Mouse (Mus musculus): ENCODE data around the gene Gm10024. TPM values are rescaled to one million over a fixed set of nuclear protein-coding genes. Genes with fewer than 3 reads are reported as not detected.
"Not testable (repeated sequence)": the region's sequence is repeated elsewhere in the genome, so short reads cannot be mapped to it uniquely, and the experiment has no call there.

Gene Gm10024
- not detected for total RNA-seq (2021)
- long read RNA-seq, experiment 1: 0 reads
- long read RNA-seq, experiment 2: 0 reads

GRCm38 (mm10) chr10:77711157-77711556, at the start of gene Gm10024:
Gene Gm10024 (plus strand): TSS chr10:77711457.
- DNase-seq: not testable (repeated sequence)

- no peak for DNase-seq
These were observed 47.1 kb upstream of the Gm10024 start for GRCm38 (mm10) chr10:77663949-77664665.

- no peak for DNase-seq
These were observed 44.9 kb upstream of the Gm10024 start for GRCm38 (mm10) chr10:77666342-77666741.

- no peak for DNase-seq
These were observed 43.9 kb upstream of the Gm10024 start for GRCm38 (mm10) chr10:77667402-77667801.

GRCm38 (mm10) chr10:77670710-77671109, 40.5 kb upstream of the Gm10024 start:
- no peak for DNase-seq

- DNase-seq: no peak
These were observed 39.7 kb upstream of the Gm10024 start for GRCm38 (mm10) chr10:77671519-77671918.

- DNase-seq: no peak
These were observed 37.5 kb upstream of the Gm10024 start for GRCm38 (mm10) chr10:77673765-77674164.

GRCm38 (mm10) chr10:77677562-77677961, 33.7 kb upstream of the Gm10024 start:
- no peak for DNase-seq

- DNase-seq: no peak
These were observed 28.3 kb upstream of the Gm10024 start for GRCm38 (mm10) chr10:77682994-77683393.

GRCm38 (mm10) chr10:77684181-77684580, 27.1 kb upstream of the Gm10024 start:
- DNase-seq: no peak

- DNase-seq: no peak
These were observed 25.2 kb upstream of the Gm10024 start, which contains the start of gene Tspear for GRCm38 (mm10) chr10:77685895-77686664. Gene Tspear (plus strand): TSS chr10:77686569.

GRCm38 (mm10) chr10:77687021-77687420, 24.2 kb upstream of the Gm10024 start:
- no peak for DNase-seq

GRCm38 (mm10) chr10:77690356-77690807, 20.9 kb upstream of the Gm10024 start, which contains the start of gene Gm19402:
Gene Gm19402 (minus strand): TSS chr10:77690757.
- DNase-seq: not testable (repeated sequence)

GRCm38 (mm10) chr10:77697133-77697532, 14.1 kb upstream of the Gm10024 start, which contains the start of gene Gm9508:
Gene Gm9508 (minus strand): TSS chr10:77697233.
- DNase-seq: no peak

GRCm38 (mm10) chr10:77706326-77706725, 4.9 kb upstream of the Gm10024 start, which contains the start of gene Gm10272:
Gene Gm10272 (plus strand): TSS chr10:77706626.
- DNase-seq: no peak

GRCm38 (mm10) chr10:77709831-77710230, 1.4 kb upstream of the Gm10024 start:
- no peak for DNase-seq

GRCm38 (mm10) chr10:77713734-77714133, 2.5 kb downstream of the Gm10024 start:
- no peak for DNase-seq

- DNase-seq: no peak
These were observed 4.2 kb downstream of the Gm10024 start, which contains the start of gene Gm10142 for GRCm38 (mm10) chr10:77715507-77715906. Gene Gm10142 (plus strand): TSS chr10:77715807.

- not testable (repeated sequence) for DNase-seq
These were observed 9.0 kb downstream of the Gm10024 start, which contains the start of gene Krtap12-1 for GRCm38 (mm10) chr10:77720299-77720698. Gene Krtap12-1 (plus strand): TSS chr10:77720599.

GRCm38 (mm10) chr10:77724855-77725254, 13.6 kb downstream of the Gm10024 start:
- no peak for DNase-seq

- DNase-seq: no peak
These were observed 14.9 kb downstream of the Gm10024 start, which contains the start of gene Gm10100 for GRCm38 (mm10) chr10:77726186-77726585. Gene Gm10100 (plus strand): TSS chr10:77726486.

GRCm38 (mm10) chr10:77728280-77728679, 17.0 kb downstream of the Gm10024 start:
- no peak for DNase-seq

GRCm38 (mm10) chr10:77729241-77729640, 18.0 kb downstream of the Gm10024 start:
- no peak for DNase-seq

Data from gastrocnemius, postnatal 10 days (tissue).